Mouse (Mus musculus) intestine, embryonic 15.5 days (tissue): ENCODE measurements around the gene Tmem186. TPM values are rescaled to one million over a fixed set of nuclear protein-coding genes. Genes with fewer than 3 reads are reported as not detected.

ENCODE experiments used
- ATAC-seq: fragments of 200-750 bp; cut with Nextera tagmentation; 2 replicates; pipeline ENCODE4 v1.8.0; 2017; ENCODE audit warnings: moderate TSS enrichment, moderate library complexity
- H3K27ac ChIP-seq: fragments of 300-500 bp; sonication (generic); 2 replicates; pipeline ENCODE4 v1.5.1; 2015; ENCODE audit warnings: mild to moderate bottlenecking, inconsistent platforms
- H3K27me3 ChIP-seq: fragments of 300-500 bp; sonication (generic); replicated peaks from 2 replicates; pipeline ENCODE4 v1.6.1; 2015; ENCODE audit warnings: inconsistent platforms
- H3K36me3 ChIP-seq: fragments of 300-500 bp; sonication (generic); 2 replicates; pipeline ENCODE4 v1.6.1; 2015; ENCODE audit warnings: inconsistent platforms
- H3K4me1 ChIP-seq: fragments of 300-500 bp; sonication (generic); replicated peaks from 2 replicates; pipeline ENCODE4 v1.6.1; 2015; ENCODE audit warnings: inconsistent platforms
- H3K4me2 ChIP-seq: fragments of 300-500 bp; sonication (generic); replicated peaks from 2 replicates; pipeline ENCODE4 v1.6.1; 2015; ENCODE audit warnings: mild to moderate bottlenecking, inconsistent platforms
- H3K4me3 ChIP-seq: fragments of 300-500 bp; sonication (generic); replicated peaks from 2 replicates; pipeline ENCODE4 v1.5.1; 2015; ENCODE audit warnings: inconsistent platforms
- H3K9ac ChIP-seq: fragments of 300-500 bp; sonication (generic); 2 replicates; pipeline ENCODE4 v1.6.1; 2015; ENCODE audit warnings: inconsistent platforms
- H3K9me3 ChIP-seq: fragments of 300-500 bp; sonication (generic); 2 replicates; pipeline ENCODE4 v1.6.1; 2016; ENCODE audit warnings: inconsistent platforms
- WGBS: fragments of 180-500 bp; shearing (Covaris S2); methylation state at CpG from one replicate; pipeline ENCODE4 v1.1.7; 2015; 5-methylcytosine and 5-hydroxymethylcytosine counted together
- polyA plus RNA-seq: library from polyadenylated mRNA; unstranded; fragments of >200 nt; fragmentation: Nextera tagmentation; extraction: Ambion mirVana; gene quantifications from 2 replicates; pipeline ENCODE4 v1.2.1, GENCODE M21; 2015

Tmem186 gene
- polyA plus RNA-seq, 1 experiment from 2014 or later = 22.2 TPM

- Histone ChIP-seq H3K36me3 (no peaks in the 10 kb centered on the region), H3K9me3 (no peaks in the 10 kb centered on the region), H3K9ac (no peak overlapping the region), H3K4me2 (no peak overlapping the region), H3K4me3 (no peak overlapping the region), H3K27me3 (no peaks in the 10 kb centered on the region), H3K4me1 (no peaks in the 10 kb centered on the region), H3K27ac (no peak overlapping the region)
- WGBS = 60% methylated on average over 4 of the region's 4 CpGs
- ATAC-seq = no peak
These were observed 42.1 kb downstream of the Tmem186 start for GRCm38 (mm10) chr16:8595411-8595810.

- Histone ChIP-seq H3K9me3 (peaks cover 4% of the 10 kb centered on the region; the same call in 1 of the 2 replicates), H3K9ac (no peak overlapping the region), H3K27ac (no peak overlapping the region), H3K4me2 (no peak overlapping the region), H3K27me3 (no peaks in the 10 kb centered on the region), H3K36me3 (peaks cover 21% of the 10 kb centered on the region), H3K4me1 (no peaks in the 10 kb centered on the region), H3K4me3 (no peak overlapping the region)
- ATAC-seq = no peak
- 66% methylated on average over 5 of the region's 5 CpGs for WGBS
These were observed 52.5 kb downstream of the Tmem186 start for GRCm38 (mm10) chr16:8585056-8585455.

GRCm38 (mm10) chr16:8584248-8584647 lies 53.3 kb downstream of the Tmem186 start:
- WGBS = 97% methylated on average over 1 of the region's 1 CpGs
- no peaks in the 10 kb centered on the region for H3K4me1 ChIP-seq
- H3K36me3 ChIP-seq = peaks cover 21% of the 10 kb centered on the region

More at GRCm38 (mm10) chr16:8584248-8584647, 53.3 kb downstream of the Tmem186 start:
- no peak for ATAC-seq
- Histone ChIP-seq H3K4me3 (no peak overlapping the region), H3K9me3 (peaks cover 4% of the 10 kb centered on the region; the same call in 1 of the 2 replicates), H3K4me2 (no peak overlapping the region), H3K9ac (no peak overlapping the region), H3K27ac (no peak overlapping the region), H3K27me3 (no peaks in the 10 kb centered on the region)

Other genes starting within 250 kb of the Tmem186 start
- not detected in 2 replicates for gene Tmem114, start 212.6 kb downstream of the Tmem186 start, polyA plus RNA-seq
- 14.2 and 16.8 TPM in 2 replicates for gene Mettl22, start 166.9 kb downstream of the Tmem186 start, polyA plus RNA-seq
- gene Abat, start 124.3 kb downstream of the Tmem186 start, polyA plus RNA-seq = 72.4 and 74.1 TPM in 2 replicates
- gene Pmm2, start within 50 bp of the Tmem186 start, polyA plus RNA-seq = 92.0 and 98.9 TPM in 2 replicates
- gene Carhsp1, start 34.4 kb upstream of the Tmem186 start, polyA plus RNA-seq = 89.8 and 90.4 TPM in 2 replicates
- not detected in 2 replicates for gene Gm5767, start 43.1 kb upstream of the Tmem186 start, polyA plus RNA-seq
- gene Usp7, start 154.6 kb upstream of the Tmem186 start, polyA plus RNA-seq = 22.6 and 25.5 TPM in 2 replicates
- gene 1810013L24Rik, start 192.4 kb upstream of the Tmem186 start, polyA plus RNA-seq = 15.8 and 17.7 TPM in 2 replicates